Mouse (Mus musculus) heart, embryonic 11.5 days (tissue): ENCODE results near the gene Pdlim7. TPM values are rescaled to one million over a fixed set of nuclear protein-coding genes. Genes with fewer than 3 reads are reported as not detected.
A peak's percentile ranks its signal among the peaks of the same experiment; 100 is the strongest.

Experiments
- ATAC-seq: fragments of 200-750 bp; cut with Nextera tagmentation; replicated peaks from 2 replicates; pipeline ENCODE4 v1.8.0; 2017; ENCODE audit warnings: moderate library complexity; ENCODE audit not compliant: insufficient number of reproducible peaks, low FRiP score, low TSS enrichment
- H3K27ac ChIP-seq: fragments of 300-500 bp; sonication (generic); 2 replicates; pipeline ENCODE4 v1.5.1; 2014; ENCODE audit warnings: mild to moderate bottlenecking, low read depth, low read length
- H3K27me3 ChIP-seq: fragments of 300-500 bp; sonication (generic); 2 replicates; pipeline ENCODE4 v1.6.1; 2014; ENCODE audit warnings: mild to moderate bottlenecking, low read length, mixed read lengths; ENCODE audit not compliant: control insufficient read depth, insufficient read depth
- H3K36me3 ChIP-seq: fragments of 300-500 bp; sonication (generic); 2 replicates; pipeline ENCODE4 v1.6.1; 2014; ENCODE audit warnings: mild to moderate bottlenecking, low read length, moderate library complexity, mixed read lengths; ENCODE audit not compliant: control insufficient read depth, insufficient read depth
- H3K4me1 ChIP-seq: fragments of 300-500 bp; sonication (generic); 2 replicates; pipeline ENCODE4 v1.6.1; 2014; ENCODE audit warnings: low read length; ENCODE audit not compliant: control insufficient read depth, insufficient read depth
- H3K4me2 ChIP-seq: fragments of 300-500 bp; sonication (generic); 2 replicates; pipeline ENCODE4 v1.6.1; 2014; ENCODE audit warnings: mild to moderate bottlenecking, moderate library complexity
- H3K4me3 ChIP-seq: fragments of 300-500 bp; sonication (generic); 2 replicates; pipeline ENCODE4 v1.5.1; 2014; ENCODE audit warnings: low read depth, low read length
- H3K9ac ChIP-seq: fragments of 300-500 bp; sonication (generic); 2 replicates; pipeline ENCODE4 v1.6.1; 2014; ENCODE audit warnings: mild to moderate bottlenecking, low read depth, low read length, moderate library complexity
- H3K9me3 ChIP-seq: fragments of 300-500 bp; sonication (generic); replicated peaks from 2 replicates; pipeline ENCODE4 v1.6.1; 2016; ENCODE audit warnings: low read length; ENCODE audit not compliant: control insufficient read depth
- WGBS: fragments of 180-500 bp; shearing (Covaris S2); extraction: QIAGEN DNeasy Blood & Tissue Kit; methylation state at CpG from one replicate; pipeline ENCODE4 v1.1.7; 2014; ENCODE audit not compliant: insufficient replicate concordance; 5-methylcytosine and 5-hydroxymethylcytosine counted together
- polyA plus RNA-seq: library from polyadenylated mRNA; unstranded; fragments of >200 nt; fragmentation: Nextera tagmentation; extraction: Ambion mirVana; gene quantifications from 2 replicates; pipeline ENCODE4 v1.2.1, GENCODE M21; 2014

The Pdlim7 gene
- polyA plus RNA-seq, 1 experiment from 2014 or later, result 439 TPM

- ATAC-seq, result no peak
- Histone ChIP-seq H3K9ac (no peak overlapping the region), H3K36me3 (peaks cover 12% of the 10 kb centered on the region), H3K27ac (no peak overlapping the region), H3K9me3 (no peaks in the 10 kb centered on the region), H3K4me3 (no peak overlapping the region), H3K27me3 (no peaks in the 10 kb centered on the region), H3K4me1 (no peaks in the 10 kb centered on the region), H3K4me2 (no peak overlapping the region)
- WGBS, result 77% methylated on average over 16 of the region's 16 CpGs
Measured at GRCm38 (mm10) chr13:55525733-55526553, 12.5 kb upstream of the Pdlim7 start.

GRCm38 (mm10) chr13:55523951-55524600 lies 10.6 kb upstream of the Pdlim7 start:
- Histone ChIP-seq H3K4me2 (no peak overlapping the region), H3K27ac (no peak overlapping the region), H3K27me3 (no peaks in the 10 kb centered on the region), H3K9ac (no peak overlapping the region), H3K4me1 (no peaks in the 10 kb centered on the region), H3K9me3 (no peaks in the 10 kb centered on the region), H3K36me3 (no peaks in the 10 kb centered on the region), H3K4me3 (no peak overlapping the region)
- no peak for ATAC-seq
- WGBS, result 81% methylated on average over 23 of the region's 23 CpGs

- Histone ChIP-seq H3K36me3 (no peaks in the 10 kb centered on the region), H3K27me3 (no peaks in the 10 kb centered on the region), H3K4me1 (no peaks in the 10 kb centered on the region), H3K27ac (peak overlapping the region; percentile 46), H3K4me2 (no peak overlapping the region), H3K4me3 (no peak overlapping the region), H3K9ac (no peak overlapping the region), H3K9me3 (no peaks in the 10 kb centered on the region)
- ATAC-seq, result no peak
- WGBS, result 57% methylated on average over 17 of the region's 17 CpGs
Measured at GRCm38 (mm10) chr13:55523278-55523677, 9.8 kb upstream of the Pdlim7 start.

- H3K36me3 ChIP-seq, result no peaks in the 10 kb centered on the region
- H3K4me2 ChIP-seq, result no peak overlapping the region
- H3K27ac ChIP-seq, result peak overlapping the region; percentile 46; the same call in 1 of the 2 replicates
- H3K9me3 ChIP-seq, result no peaks in the 10 kb centered on the region
- no peaks in the 10 kb centered on the region for H3K27me3 ChIP-seq
- H3K4me1 ChIP-seq, result no peaks in the 10 kb centered on the region
- H3K4me3 ChIP-seq, result no peak overlapping the region
- no peak overlapping the region for H3K9ac ChIP-seq
- no peak for ATAC-seq
- WGBS, result 56% methylated on average over 8 of the region's 8 CpGs
Measured at GRCm38 (mm10) chr13:55522730-55523129, 9.3 kb upstream of the Pdlim7 start.

- H3K9ac ChIP-seq, result no peak overlapping the region
- ATAC-seq, result no peak
- no peaks in the 10 kb centered on the region for H3K4me1 ChIP-seq
- no peak overlapping the region for H3K4me2 ChIP-seq
- no peaks in the 10 kb centered on the region for H3K36me3 ChIP-seq
- WGBS, result 72% methylated on average over 4 of the region's 4 CpGs
- no peak overlapping the region for H3K4me3 ChIP-seq
- peaks cover 6% of the 10 kb centered on the region for H3K27me3 ChIP-seq
- no peaks in the 10 kb centered on the region for H3K9me3 ChIP-seq
- no peak overlapping the region for H3K27ac ChIP-seq
Measured at GRCm38 (mm10) chr13:55519606-55520005, 6.1 kb upstream of the Pdlim7 start.

- ATAC-seq, result no peak
- peaks cover 9% of the 10 kb centered on the region for H3K27me3 ChIP-seq
- 8% methylated on average over 5 of the region's 5 CpGs for WGBS
- H3K9me3 ChIP-seq, result no peaks in the 10 kb centered on the region
- H3K4me2 ChIP-seq, result no peak overlapping the region
- H3K4me1 ChIP-seq, result peaks cover 2% of the 10 kb centered on the region
- no peak overlapping the region for H3K9ac ChIP-seq
- no peak overlapping the region for H3K27ac ChIP-seq
- no peaks in the 10 kb centered on the region for H3K36me3 ChIP-seq
- H3K4me3 ChIP-seq, result no peak overlapping the region
Measured at GRCm38 (mm10) chr13:55516955-55517354, 3.5 kb upstream of the Pdlim7 start.

- H3K4me2 ChIP-seq, result peak overlapping the region; percentile 69
- H3K27ac ChIP-seq, result no peak overlapping the region
- no peaks in the 10 kb centered on the region for H3K9me3 ChIP-seq
- peaks cover 9% of the 10 kb centered on the region for H3K27me3 ChIP-seq
- H3K9ac ChIP-seq, result no peak overlapping the region
- ATAC-seq, result no peak
- 30% methylated on average over 9 of the region's 9 CpGs for WGBS
- H3K36me3 ChIP-seq, result peaks cover 9% of the 10 kb centered on the region; the same call in 1 of the 2 replicates
- peak overlapping the region; percentile 98; the same call in 1 of the 2 replicates for H3K4me3 ChIP-seq
- H3K4me1 ChIP-seq, result peaks cover 28% of the 10 kb centered on the region
Measured at GRCm38 (mm10) chr13:55513828-55514227, 352 bp upstream of the Pdlim7 start.

GRCm38 (mm10) chr13:55512379-55513031 lies 971 bp downstream of the Pdlim7 start:
- ATAC-seq, result peak; percentile 54
- H3K27ac ChIP-seq, result peak overlapping the region; percentile 91
- H3K4me1 ChIP-seq, result peaks cover 30% of the 10 kb centered on the region
- peak overlapping the region; percentile 99 for H3K9ac ChIP-seq
- H3K27me3 ChIP-seq, result peaks cover 9% of the 10 kb centered on the region
- peaks cover 19% of the 10 kb centered on the region for H3K36me3 ChIP-seq
- 2% methylated on average over 25 of the region's 25 CpGs for WGBS
- peak overlapping the region; percentile 69 for H3K4me2 ChIP-seq
- peak overlapping the region; percentile 98 for H3K4me3 ChIP-seq
- H3K9me3 ChIP-seq, result no peaks in the 10 kb centered on the region
